Mouse (Mus musculus): ENCODE results near the gene Gtpbp6. TPM values are rescaled to one million over a fixed set of nuclear protein-coding genes. Genes with fewer than 3 reads are reported as not detected.

Gene Gtpbp6
- 37.1 TPM for polyA plus RNA-seq (2017; shearing (Covaris generic))

GRCm38 (mm10) chr5:110107581-110108304, at the start of gene Gtpbp6:
Gene Gtpbp6, minus strand, starts transcription at chr5:110108197.

GRCm38 (mm10) chr5:110135293-110136086, 27.5 kb upstream of the Gtpbp6 start, which contains the start of gene Chfr:
Gene Chfr, plus strand, starts transcription at chr5:110135842.

GRCm38 (mm10) chr5:110109991-110110441, 2.0 kb upstream of the Gtpbp6 start, which contains the start of gene Zfp605:
Gene Zfp605, plus strand, starts transcription at chr5:110110092.

GRCm38 (mm10) chr5:110099656-110100580, 8.1 kb downstream of the Gtpbp6 start, which contains the start of gene Plcxd1:
Gene Plcxd1, plus strand, starts transcription at chr5:110099969.

GRCm38 (mm10) chr5:110094030-110094846, 13.8 kb downstream of the Gtpbp6 start, which contains the start of gene Gm35315:
Gene Gm35315, minus strand, starts transcription at chr5:110094420.

GRCm38 (mm10) chr5:110072413-110072812, 35.6 kb downstream of the Gtpbp6 start, which contains the start of gene Gm17655:
Gene Gm17655, minus strand, starts transcription at chr5:110072513.

Other genes with a start within 250 kb of the Gtpbp6 start
- gene Gm15446, start 184.8 kb downstream of the Gtpbp6 start, polyA plus RNA-seq (2017; shearing (Covaris generic)) = 28.3 TPM
- 35.3 TPM for gene Zfp932, start 111.7 kb downstream of the Gtpbp6 start, polyA plus RNA-seq (2017; shearing (Covaris generic))
- gene Gm17655, start 35.7 kb downstream of the Gtpbp6 start, polyA plus RNA-seq (2017; shearing (Covaris generic)) = 15.3 TPM
- gene Gm35315, start 13.8 kb downstream of the Gtpbp6 start, polyA plus RNA-seq (2017; shearing (Covaris generic)) = 3.8 TPM
- gene Plcxd1, start 8.2 kb downstream of the Gtpbp6 start, polyA plus RNA-seq (2017; shearing (Covaris generic)) = 3.8 TPM
- gene Zfp605, start 1.9 kb upstream of the Gtpbp6 start, polyA plus RNA-seq (2017; shearing (Covaris generic)) = 5.8 TPM
- 98.6 TPM for gene Chfr, start 27.6 kb upstream of the Gtpbp6 start, polyA plus RNA-seq (2017; shearing (Covaris generic))
- 47.0 TPM for gene Golga3, start 68.5 kb upstream of the Gtpbp6 start, polyA plus RNA-seq (2017; shearing (Covaris generic))
- 7.0 TPM for gene Ankle2, start 122.8 kb upstream of the Gtpbp6 start, polyA plus RNA-seq (2017; shearing (Covaris generic))
- gene Pgam5, start 161.7 kb upstream of the Gtpbp6 start, polyA plus RNA-seq (2017; shearing (Covaris generic)) = 15.2 TPM
- 3.2 TPM for gene Pxmp2, start 178.0 kb upstream of the Gtpbp6 start, polyA plus RNA-seq (2017; shearing (Covaris generic))
- gene Pole, start 178.1 kb upstream of the Gtpbp6 start, polyA plus RNA-seq (2017; shearing (Covaris generic)) = 8.8 TPM
- not detected for gene P2rx2, start 235.0 kb upstream of the Gtpbp6 start, polyA plus RNA-seq (2017; shearing (Covaris generic))
- not detected for gene Lrcol1, start 236.5 kb upstream of the Gtpbp6 start, polyA plus RNA-seq (2017; shearing (Covaris generic))